Mouse (Mus musculus): Measurements from ENCODE around the gene Mcrip1. TPM values are rescaled to one million over a fixed set of nuclear protein-coding genes. Genes with fewer than 3 reads are reported as not detected.

Gene Mcrip1
- polyA plus RNA-seq, 1 experiment from 2014 or later = 167 TPM

DNA sequence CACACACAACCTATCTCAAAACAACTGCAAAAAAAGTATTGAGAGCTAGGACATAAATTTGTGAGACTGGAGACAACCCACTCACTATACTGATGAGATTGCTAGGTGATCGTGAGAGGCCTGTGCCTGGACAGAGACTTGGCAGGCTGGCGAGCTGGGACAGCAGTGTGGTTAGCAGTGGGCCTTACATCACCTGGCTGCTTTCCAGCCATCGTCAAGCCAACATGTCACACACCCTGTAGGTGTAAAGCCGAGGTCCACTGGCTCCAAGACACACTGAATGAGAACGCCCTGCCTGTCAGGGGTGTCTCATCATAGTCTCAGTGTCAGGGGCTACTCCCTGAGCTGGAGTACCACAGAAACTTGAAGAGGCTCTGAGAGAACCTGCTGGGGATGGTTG is 3.2 kb upstream of the Mcrip1 start:
- 77% methylated on average over 5 of the region's 5 CpGs for WGBS
- H3K9ac ChIP-seq = no peak overlapping the region
- H3K4me1 ChIP-seq = peaks cover 16% of the 10 kb centered on the region
- no peaks in the 10 kb centered on the region for H3K9me3 ChIP-seq
- H3K27me3 ChIP-seq (replicated peaks) = no peaks in the 10 kb centered on the region
- no peak for ATAC-seq (ENCODE audit: insufficient read depth, low FRiP score, low read depth)
- H3K36me3 ChIP-seq = no peaks in the 10 kb centered on the region
- no peak overlapping the region for H3K4me3 ChIP-seq (replicated peaks)
- no peak overlapping the region for H3K4me2 ChIP-seq
- no peak overlapping the region for H3K27ac ChIP-seq

DNA sequence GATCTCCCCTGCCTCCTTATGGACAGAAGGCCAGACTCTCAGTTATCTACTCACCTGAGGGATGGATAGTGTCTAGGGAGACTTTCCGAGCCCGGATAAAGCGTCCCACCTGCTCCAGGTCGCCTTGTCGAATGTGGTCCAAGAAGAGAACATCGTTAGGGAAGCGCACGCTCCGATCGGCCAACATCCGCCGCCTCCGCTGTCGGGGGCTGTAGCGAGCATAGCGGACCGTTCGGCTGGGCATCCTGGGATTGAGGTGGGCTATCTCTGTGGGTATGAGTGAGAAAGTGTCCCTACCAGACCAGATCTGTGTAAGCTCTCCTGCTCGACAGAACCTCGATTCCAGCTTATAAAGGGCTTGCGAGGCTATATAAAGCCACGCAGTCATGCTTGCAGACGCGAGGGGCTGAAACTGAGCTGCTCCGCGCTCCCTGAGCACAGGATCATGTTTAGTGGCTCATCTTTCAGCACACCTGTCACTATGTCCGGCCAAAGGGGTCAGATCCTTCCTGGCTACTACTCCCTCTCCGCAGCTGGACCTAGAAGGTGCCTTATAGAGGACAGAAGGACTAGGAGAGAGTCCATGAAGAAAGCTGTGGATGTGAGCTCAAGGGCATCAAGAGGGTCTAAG is 1.4 kb upstream of the Mcrip1 start, which contains the start of gene Ppp1r27:
Ppp1r27 (minus strand) TSS at position 323 of the 631 bp plus-strand sequence.
- peak within 1 kb of the TSS; percentile 92 for H3K4me3 ChIP-seq (replicated peaks)
- H3K27me3 ChIP-seq (replicated peaks) = no peaks in the 10 kb centered on the region
- WGBS = 91% methylated on average over 28 of the region's 28 CpGs
- no peak for ATAC-seq (ENCODE audit: insufficient read depth, low FRiP score, low read depth)
- H3K4me1 ChIP-seq = peaks cover 26% of the 10 kb centered on the region
- no peaks in the 10 kb centered on the region for H3K9me3 ChIP-seq
- H3K9ac ChIP-seq = peak within 1 kb of the TSS; percentile 64
- peak within 1 kb of the TSS; percentile 81 for H3K4me2 ChIP-seq
- peak within 1 kb of the TSS; percentile 77; the same call in 1 of the 2 replicates for H3K27ac ChIP-seq
- 0 out of 2 replicates have a peak, but pooled peaks cover under 1% of the 10 kb centered on the region for H3K36me3 ChIP-seq

DNA sequence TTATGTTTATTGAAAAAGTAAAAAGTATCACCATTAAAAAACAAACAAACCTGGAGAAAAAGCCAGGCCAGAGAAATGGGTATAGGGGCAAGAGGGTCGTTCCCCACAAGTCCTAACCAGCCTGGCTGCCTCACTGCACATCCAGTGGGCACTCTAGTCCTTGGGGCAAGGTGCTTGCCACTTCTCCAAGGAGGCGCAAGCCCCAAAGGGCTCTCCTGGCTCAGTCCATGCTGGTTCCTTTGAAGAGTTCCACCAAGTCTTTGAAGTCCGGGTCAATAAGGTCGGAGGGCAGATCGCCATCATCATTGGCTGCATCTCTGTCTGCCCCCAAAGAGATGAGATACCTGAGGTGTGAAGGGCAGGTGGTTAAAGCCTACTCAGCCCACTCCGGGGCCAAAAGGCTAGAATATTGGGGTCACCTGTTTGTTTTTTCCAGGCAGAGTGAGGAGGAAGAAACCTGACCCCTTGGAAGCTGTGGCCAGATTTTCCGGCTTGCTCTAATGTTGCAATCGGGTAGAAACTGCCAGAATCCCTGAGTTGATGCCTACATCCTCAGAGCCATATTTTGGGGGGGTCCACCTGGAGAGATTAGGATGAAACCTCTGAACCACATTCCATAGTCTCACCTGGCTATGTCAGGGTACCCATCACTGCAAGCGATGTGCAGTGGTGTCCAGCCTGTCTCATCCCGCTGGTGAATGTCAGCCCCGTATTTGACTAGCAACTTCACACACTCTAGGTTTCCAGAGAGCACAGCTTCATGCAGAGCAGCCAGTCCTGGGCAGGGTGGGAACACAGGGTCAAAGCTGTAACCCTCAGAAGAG is 671 bp upstream of the Mcrip1 start:
- peak overlapping the region; percentile 81 for H3K4me2 ChIP-seq
- H3K27ac ChIP-seq = peak overlapping the region; percentile 77
- peak overlapping the region; percentile 92 for H3K4me3 ChIP-seq (replicated peaks)
- peaks cover 28% of the 10 kb centered on the region for H3K4me1 ChIP-seq
- no peak for ATAC-seq (ENCODE audit: insufficient read depth, low FRiP score, low read depth)
- no peaks in the 10 kb centered on the region for H3K27me3 ChIP-seq (replicated peaks)
- H3K9ac ChIP-seq = peak overlapping the region; percentile 64
- peaks cover 5% of the 10 kb centered on the region; the same call in 1 of the 2 replicates for H3K36me3 ChIP-seq
- 60% methylated on average over 11 of the region's 11 CpGs for WGBS
- H3K9me3 ChIP-seq = no peaks in the 10 kb centered on the region

DNA sequence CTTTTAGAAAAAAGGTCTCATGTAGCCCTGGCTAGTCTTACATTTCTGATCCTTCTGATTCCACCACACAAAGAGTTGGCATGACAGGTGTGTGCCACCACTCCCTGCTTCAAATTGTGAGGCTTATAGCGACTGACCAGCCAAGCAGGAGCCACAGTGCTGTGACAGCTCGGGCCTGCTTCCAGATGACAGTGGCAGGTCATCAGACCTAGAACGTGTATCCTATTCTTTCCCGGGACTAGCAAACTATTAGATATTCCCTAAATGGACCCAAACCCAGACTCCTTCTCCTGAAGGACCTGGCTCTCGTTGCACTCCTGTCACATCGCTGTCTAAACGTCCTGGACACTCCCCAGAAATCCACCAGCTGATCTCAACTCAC is 750 bp downstream of the Mcrip1 start:
- no peaks in the 10 kb centered on the region for H3K9me3 ChIP-seq
- peaks cover 28% of the 10 kb centered on the region for H3K4me1 ChIP-seq
- peak overlapping the region; percentile 81 for H3K4me2 ChIP-seq
- peak overlapping the region; percentile 92 for H3K4me3 ChIP-seq (replicated peaks)
- no peak for ATAC-seq (ENCODE audit: insufficient read depth, low FRiP score, low read depth)
- H3K27me3 ChIP-seq (replicated peaks) = no peaks in the 10 kb centered on the region
- H3K9ac ChIP-seq = peak overlapping the region; percentile 95
- H3K36me3 ChIP-seq = peaks cover 17% of the 10 kb centered on the region
- H3K27ac ChIP-seq = peak overlapping the region; percentile 98
- 14% methylated on average over 7 of the region's 7 CpGs for WGBS

DNA sequence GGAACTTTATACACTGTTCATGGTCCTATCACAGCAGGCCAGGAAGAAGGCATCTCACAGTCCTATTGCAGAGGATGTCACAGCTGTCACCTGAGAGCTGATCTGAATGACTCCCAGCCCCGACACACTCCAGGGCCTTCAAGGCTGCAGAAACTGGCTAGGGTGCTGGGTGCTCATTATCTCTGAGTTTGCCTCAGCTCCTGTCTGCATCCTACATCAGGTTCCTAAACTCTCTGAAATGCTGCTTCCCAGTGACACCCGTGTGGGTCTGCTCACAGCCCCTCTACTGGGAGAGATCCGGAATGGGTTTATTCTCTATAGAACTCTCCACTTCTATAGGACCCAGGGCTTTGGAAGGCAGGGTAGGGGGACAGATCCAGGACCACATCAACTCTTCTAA is 1.3 kb downstream of the Mcrip1 start:
- no peak for ATAC-seq (ENCODE audit: insufficient read depth, low FRiP score, low read depth)
- WGBS = 73% methylated on average over 3 of the region's 3 CpGs
- Histone ChIP-seq H3K9me3 (no peaks in the 10 kb centered on the region), H3K27me3 (replicated peaks) (no peaks in the 10 kb centered on the region), H3K4me3 (replicated peaks) (peak overlapping the region; percentile 92), H3K4me2 (peak overlapping the region; percentile 81), H3K4me1 (peaks cover 28% of the 10 kb centered on the region), H3K9ac (peak overlapping the region; percentile 95; the same call in 1 of the 2 replicates), H3K36me3 (peaks cover 21% of the 10 kb centered on the region), H3K27ac (peak overlapping the region; percentile 98; the same call in 1 of the 2 replicates)

DNA sequence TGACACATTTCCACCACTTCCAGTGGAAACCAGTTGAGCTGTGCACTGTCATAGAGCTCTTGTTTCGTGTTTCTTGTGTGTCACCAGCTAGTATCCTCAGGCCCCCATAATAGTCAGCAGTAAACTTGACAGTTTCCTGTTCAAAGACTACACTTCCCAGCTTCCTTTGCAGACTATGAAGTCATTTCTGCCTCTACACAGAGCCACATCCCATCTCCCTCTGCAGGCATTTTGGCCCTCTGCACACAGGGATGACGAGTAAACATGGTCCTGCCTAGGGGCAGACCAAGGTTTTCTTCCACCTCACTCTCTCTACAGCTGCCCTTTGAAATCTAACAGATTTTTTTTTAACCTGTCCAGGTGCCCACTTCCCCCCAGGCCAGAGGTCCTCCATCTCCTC is 2.1 kb downstream of the Mcrip1 start:
- no peaks in the 10 kb centered on the region for H3K9me3 ChIP-seq
- 44% methylated on average over 2 of the region's 2 CpGs for WGBS
- H3K4me1 ChIP-seq = peaks cover 28% of the 10 kb centered on the region
- no peak overlapping the region for H3K9ac ChIP-seq
- peaks cover 28% of the 10 kb centered on the region for H3K36me3 ChIP-seq
- peak overlapping the region; percentile 81; the same call in 1 of the 2 replicates for H3K4me2 ChIP-seq
- no peaks in the 10 kb centered on the region for H3K27me3 ChIP-seq (replicated peaks)
- H3K4me3 ChIP-seq (replicated peaks) = no peak overlapping the region
- H3K27ac ChIP-seq = no peak overlapping the region
- no peak for ATAC-seq (ENCODE audit: insufficient read depth, low FRiP score, low read depth)

DNA sequence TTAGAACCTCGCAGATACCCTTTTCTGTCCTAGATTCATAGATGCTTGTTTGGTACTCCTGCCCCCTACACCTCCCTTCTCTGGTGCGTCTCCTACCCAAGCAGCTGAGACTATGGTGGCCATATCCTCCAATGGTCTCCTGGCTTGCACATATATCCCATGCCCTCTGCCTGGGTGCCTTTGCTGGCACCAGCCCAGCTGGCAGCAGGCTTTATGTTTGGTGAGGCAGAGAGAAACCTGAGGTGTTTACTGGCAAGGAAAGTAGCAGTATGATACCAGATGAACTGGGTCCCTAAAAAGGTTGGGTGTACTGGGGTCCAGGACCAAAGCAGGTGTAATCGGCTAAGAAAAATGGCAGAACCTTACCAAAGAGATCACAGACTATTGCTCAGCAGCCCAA is 3.6 kb downstream of the Mcrip1 start:
- Histone ChIP-seq H3K9me3 (no peaks in the 10 kb centered on the region), H3K4me2 (no peak overlapping the region), H3K9ac (no peak overlapping the region), H3K27ac (no peak overlapping the region), H3K27me3 (replicated peaks) (no peaks in the 10 kb centered on the region), H3K4me1 (peaks cover 28% of the 10 kb centered on the region), H3K4me3 (replicated peaks) (no peak overlapping the region), H3K36me3 (peaks cover 30% of the 10 kb centered on the region)
- no peak for ATAC-seq (ENCODE audit: insufficient read depth, low FRiP score, low read depth)
- WGBS = 88% methylated on average over 3 of the region's 3 CpGs

DNA sequence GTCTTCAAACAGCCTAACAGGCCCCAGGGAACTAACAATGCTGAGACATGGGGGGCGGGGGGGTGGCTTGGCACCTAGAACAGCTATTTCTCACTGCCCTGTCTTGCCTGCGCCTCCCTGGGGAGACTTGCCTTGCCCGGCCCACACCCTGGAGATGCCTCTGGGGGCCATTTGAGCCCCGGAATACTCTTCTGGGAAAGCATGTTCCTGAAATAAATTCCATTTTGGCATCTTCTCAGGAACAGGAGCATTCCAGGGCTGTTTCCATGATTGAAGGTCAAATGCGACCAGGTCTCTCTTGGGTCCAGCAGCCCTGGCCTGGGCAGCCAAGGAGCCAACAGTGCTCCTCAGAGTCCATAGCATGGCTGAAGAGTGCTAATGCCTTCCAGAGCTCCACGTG is 7.2 kb downstream of the Mcrip1 start:
- H3K4me1 ChIP-seq = peaks cover 33% of the 10 kb centered on the region
- no peak overlapping the region for H3K4me2 ChIP-seq
- no peak overlapping the region for H3K27ac ChIP-seq
- H3K9me3 ChIP-seq = no peaks in the 10 kb centered on the region
- H3K36me3 ChIP-seq = peaks cover 30% of the 10 kb centered on the region
- WGBS = 87% methylated on average over 6 of the region's 6 CpGs
- H3K4me3 ChIP-seq (replicated peaks) = no peak overlapping the region
- no peaks in the 10 kb centered on the region for H3K27me3 ChIP-seq (replicated peaks)
- no peak for ATAC-seq (ENCODE audit: insufficient read depth, low FRiP score, low read depth)
- no peak overlapping the region for H3K9ac ChIP-seq

DNA sequence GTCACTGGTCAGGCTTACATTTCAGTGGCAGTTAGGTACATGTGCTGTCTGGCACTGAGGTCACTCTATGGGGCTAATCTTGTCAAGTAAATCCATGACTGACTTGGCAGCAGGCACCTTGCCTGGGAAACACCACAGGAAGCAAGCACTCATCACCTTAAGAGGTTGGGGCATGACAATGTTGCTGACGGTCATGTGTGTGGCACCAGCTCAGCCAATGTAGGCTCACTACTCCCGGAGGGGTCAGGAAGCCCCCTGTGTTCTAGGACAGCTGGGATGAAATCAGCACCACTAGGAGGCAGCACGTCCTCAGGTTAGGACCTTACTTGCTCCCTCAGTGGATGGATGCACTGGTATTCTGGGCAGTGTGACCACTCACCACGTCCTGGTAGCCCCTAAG is 7.6 kb downstream of the Mcrip1 start:
- H3K27me3 ChIP-seq (replicated peaks) = no peaks in the 10 kb centered on the region
- 45% methylated on average over 4 of the region's 4 CpGs for WGBS
- H3K4me3 ChIP-seq (replicated peaks) = no peak overlapping the region
- no peaks in the 10 kb centered on the region for H3K9me3 ChIP-seq
- H3K36me3 ChIP-seq = peaks cover 30% of the 10 kb centered on the region
- no peak overlapping the region for H3K4me2 ChIP-seq
- no peak for ATAC-seq (ENCODE audit: insufficient read depth, low FRiP score, low read depth)
- H3K4me1 ChIP-seq = peaks cover 31% of the 10 kb centered on the region
- no peak overlapping the region for H3K9ac ChIP-seq
- H3K27ac ChIP-seq = 0 out of 2 replicates have a peak overlapping the region, but pooled peaks have one; percentile 11

DNA sequence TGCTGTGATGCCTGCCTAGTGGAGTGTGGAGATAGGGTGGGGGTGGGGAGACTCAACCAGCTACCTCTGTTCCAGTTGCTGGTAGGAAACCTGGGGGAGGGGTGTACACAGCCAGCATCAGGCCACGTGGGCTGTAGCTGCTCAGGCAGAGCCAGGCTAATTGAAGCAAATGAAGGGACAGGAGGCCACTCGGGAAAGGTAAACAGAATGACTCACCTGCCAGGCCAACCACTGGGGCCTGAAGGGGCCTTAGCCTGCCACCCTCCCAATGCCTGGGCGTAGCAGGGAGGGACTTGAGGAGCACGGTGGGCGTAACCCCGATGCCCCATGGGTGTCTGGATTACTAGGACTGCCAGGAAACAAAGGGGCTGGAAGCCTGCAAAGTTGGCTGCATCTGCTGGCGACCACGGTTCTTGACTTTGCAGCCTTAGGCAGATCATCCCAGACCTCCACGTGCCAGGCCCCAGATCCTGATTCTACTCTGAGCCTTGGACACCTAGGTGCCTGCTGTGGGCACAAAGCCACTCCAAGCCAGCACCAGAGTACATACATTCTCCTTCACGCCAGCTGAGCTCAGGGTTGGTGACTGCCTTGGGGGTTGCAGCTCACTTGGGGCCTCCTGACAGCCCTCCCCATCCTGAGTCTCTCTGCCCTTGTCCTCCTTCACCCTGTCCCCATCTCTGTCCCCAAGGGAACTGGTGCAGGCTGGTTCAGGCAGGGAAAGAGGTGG is 10.1 kb downstream of the Mcrip1 start:
- H3K9me3 ChIP-seq = no peaks in the 10 kb centered on the region
- H3K27ac ChIP-seq = peak overlapping the region; percentile 84
- no peaks in the 10 kb centered on the region; the same call in 1 of the 2 replicates for H3K27me3 ChIP-seq (replicated peaks)
- no peak overlapping the region for H3K4me3 ChIP-seq (replicated peaks)
- H3K9ac ChIP-seq = no peak overlapping the region
- no peak overlapping the region for H3K4me2 ChIP-seq
- 26% methylated on average over 10 of the region's 10 CpGs for WGBS
- H3K36me3 ChIP-seq = peaks cover 19% of the 10 kb centered on the region
- ATAC-seq (ENCODE audit: insufficient read depth, low FRiP score, low read depth) = peak; percentile 90
- H3K4me1 ChIP-seq = peaks cover 25% of the 10 kb centered on the region

DNA sequence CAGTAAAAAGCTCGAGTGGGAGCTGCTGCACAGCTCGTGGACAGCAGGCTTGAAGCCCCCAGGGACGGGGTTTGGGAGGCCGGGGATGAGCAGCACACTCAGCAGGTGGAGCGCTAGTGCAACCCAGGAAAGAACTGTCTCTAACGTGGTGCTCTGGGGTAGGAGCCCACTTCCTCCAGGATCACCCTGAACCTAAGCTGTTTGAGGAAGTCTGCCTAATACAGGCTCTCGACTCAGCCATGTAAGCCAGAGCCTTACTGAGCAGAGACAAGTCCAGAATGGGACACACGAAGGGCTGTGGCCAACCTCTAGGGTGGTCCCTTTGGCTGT is 10.6 kb downstream of the Mcrip1 start:
- 47% methylated on average over 8 of the region's 8 CpGs for WGBS
- no peaks in the 10 kb centered on the region; the same call in 1 of the 2 replicates for H3K27me3 ChIP-seq (replicated peaks)
- no peak for ATAC-seq (ENCODE audit: insufficient read depth, low FRiP score, low read depth)
- no peak overlapping the region for H3K4me2 ChIP-seq
- peaks cover 25% of the 10 kb centered on the region for H3K4me1 ChIP-seq
- peaks cover 15% of the 10 kb centered on the region for H3K36me3 ChIP-seq
- H3K4me3 ChIP-seq (replicated peaks) = no peak overlapping the region
- H3K9me3 ChIP-seq = no peaks in the 10 kb centered on the region
- H3K27ac ChIP-seq = peak overlapping the region; percentile 84; the same call in 1 of the 2 replicates
- no peak overlapping the region for H3K9ac ChIP-seq
